Mouse (Mus musculus): ENCODE data around the gene Sema6c. TPM values are rescaled to one million over a fixed set of nuclear protein-coding genes. Genes with fewer than 3 reads are reported as not detected.
A peak's percentile ranks its signal among the peaks of the same experiment; 100 is the strongest.

Gene Sema6c
- polyA plus RNA-seq, 1 experiment from 2014 or later: 22.8 TPM

DNA sequence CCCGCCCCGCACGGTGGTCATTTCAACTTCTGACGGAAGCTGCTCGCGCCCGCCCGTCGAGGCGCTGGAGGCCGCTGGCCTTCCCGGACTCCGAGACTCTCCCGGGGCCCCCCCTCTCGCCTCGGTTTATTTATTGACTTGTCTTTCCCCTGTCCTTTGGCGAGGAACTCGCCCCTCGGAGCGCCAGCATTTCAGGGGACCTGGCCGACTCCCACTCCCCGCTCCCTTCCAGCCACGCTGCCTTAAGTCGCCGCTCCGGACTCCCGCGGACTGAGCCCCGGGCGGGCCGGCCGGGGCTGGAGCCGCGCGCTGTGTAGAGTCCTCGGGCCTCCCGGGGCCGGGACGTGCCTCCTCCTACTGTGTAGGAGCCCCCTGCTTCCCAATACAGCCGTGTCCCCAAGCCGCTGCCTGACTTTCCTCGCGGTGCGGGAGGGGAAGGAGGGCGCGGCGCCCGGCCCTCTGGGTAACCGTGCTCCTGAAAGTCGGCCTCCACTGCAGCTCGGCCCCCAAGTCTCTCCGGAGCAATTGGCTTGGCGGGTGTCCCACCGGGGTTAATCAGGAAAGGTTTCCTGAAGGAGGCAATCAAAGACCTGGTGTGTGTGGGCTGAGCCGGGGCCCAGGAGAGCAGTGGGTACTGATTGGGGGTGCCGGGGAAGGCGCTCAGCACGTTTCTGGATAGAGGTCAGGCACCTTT is 13.1 kb downstream of the Sema6c start:
- Histone ChIP-seq H3K36me3 (ENCODE audit: control insufficient read depth, insufficient read depth, low read length) (peaks cover 56% of the 10 kb centered on the region), H3K4me3 (ENCODE audit: low read depth, low read length) (peak overlapping the region; percentile 21), H3K27me3 (replicated peaks; ENCODE audit: control insufficient read depth, insufficient read depth, low read length) (peaks cover 42% of the 10 kb centered on the region), H3K9me3 (replicated peaks; ENCODE audit: control insufficient read depth, low read length) (no peaks in the 10 kb centered on the region), H3K9ac (ENCODE audit: low read length) (peak overlapping the region; percentile 29; the same call in 1 of the 2 replicates), H3K27ac (ENCODE audit: low read depth, low read length) (no peak overlapping the region), H3K4me2 (ENCODE audit: low read length) (peak overlapping the region; percentile 42), H3K4me1 (ENCODE audit: control insufficient read depth, insufficient read depth, low read length) (peaks cover 7% of the 10 kb centered on the region; the same call in 1 of the 2 replicates)
- 3% methylated on average over 57 of the region's 58 CpGs for whole genome bisulfite sequencing
- peak; percentile 16 for DNase-seq (ENCODE audit: low spot score)
- peak; percentile 40 for ATAC-seq

DNA sequence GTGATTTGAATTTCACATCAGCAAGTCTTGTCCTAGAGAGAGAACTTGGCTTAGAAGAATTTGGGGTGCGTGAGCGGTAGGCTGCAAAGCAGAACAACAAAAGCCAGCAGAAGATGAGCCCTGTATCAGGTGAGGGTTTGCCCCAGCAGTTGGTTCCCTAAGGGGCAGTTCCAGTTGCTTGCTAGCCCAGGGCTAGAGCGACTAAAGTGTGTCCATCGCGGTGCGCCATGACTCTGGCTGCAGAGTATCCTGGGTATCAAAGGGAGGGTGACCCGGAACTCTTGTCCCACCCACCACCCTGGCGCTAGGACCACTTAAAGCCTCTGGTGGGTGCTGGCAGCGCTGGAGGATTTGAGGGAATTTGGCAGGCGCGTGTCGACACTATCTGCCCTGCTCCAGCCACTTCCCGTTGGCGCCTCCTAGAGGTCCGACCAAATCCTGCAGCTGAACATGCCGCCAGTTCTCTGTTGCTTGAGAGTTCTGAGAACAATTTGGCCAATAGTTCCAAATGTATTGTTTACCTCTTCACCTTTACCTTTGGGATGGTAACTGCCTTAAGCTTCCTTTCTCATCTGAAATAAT is 13.8 kb downstream of the Sema6c start:
- Histone ChIP-seq H3K4me1 (ENCODE audit: control insufficient read depth, insufficient read depth, low read length) (peaks cover 7% of the 10 kb centered on the region; the same call in 1 of the 2 replicates), H3K9ac (ENCODE audit: low read length) (no peak overlapping the region), H3K4me2 (ENCODE audit: low read length) (peak overlapping the region; percentile 42), H3K36me3 (ENCODE audit: control insufficient read depth, insufficient read depth, low read length) (peaks cover 49% of the 10 kb centered on the region), H3K9me3 (replicated peaks; ENCODE audit: control insufficient read depth, low read length) (no peaks in the 10 kb centered on the region), H3K27me3 (replicated peaks; ENCODE audit: control insufficient read depth, insufficient read depth, low read length) (peaks cover 42% of the 10 kb centered on the region), H3K27ac (ENCODE audit: low read depth, low read length) (no peak overlapping the region), H3K4me3 (ENCODE audit: low read depth, low read length) (no peak overlapping the region)
- ATAC-seq (peak; percentile 67), DNase-seq (ENCODE audit: low spot score) (peak; percentile 85)
- WGBS: 4% methylated on average over 16 of the region's 16 CpGs

DNA sequence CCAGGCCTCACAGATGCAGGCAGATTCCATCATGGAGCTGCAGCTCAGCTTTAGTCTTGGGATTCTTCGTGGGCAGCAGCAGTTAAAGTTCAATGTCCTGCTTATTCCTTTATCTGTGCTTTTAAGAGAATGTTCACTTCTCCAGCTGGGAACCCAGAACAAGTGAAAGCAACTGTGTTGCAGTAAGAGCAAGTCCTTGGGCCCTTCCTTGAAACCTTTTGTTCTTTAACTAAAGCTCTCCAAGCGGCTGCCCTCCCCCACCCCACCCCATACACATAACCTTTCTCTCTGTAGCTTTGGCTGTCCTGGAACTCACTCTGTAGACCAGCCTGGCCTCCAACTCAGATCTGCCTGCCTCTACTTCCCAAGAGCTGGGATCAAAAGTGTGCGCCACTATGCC is 16.2 kb downstream of the Sema6c start:
- ATAC-seq (no peak), DNase-seq (ENCODE audit: low spot score) (no peak)
- no peaks in the 10 kb centered on the region for H3K9me3 ChIP-seq (replicated peaks; ENCODE audit: control insufficient read depth, low read length)
- 61% methylated on average over 3 of the region's 3 CpGs for WGBS
- H3K27ac ChIP-seq (ENCODE audit: low read depth, low read length): no peak overlapping the region
- peaks cover 25% of the 10 kb centered on the region for H3K36me3 ChIP-seq (ENCODE audit: control insufficient read depth, insufficient read depth, low read length)
- H3K9ac ChIP-seq (ENCODE audit: low read length): no peak overlapping the region
- peaks cover 25% of the 10 kb centered on the region for H3K27me3 ChIP-seq (replicated peaks; ENCODE audit: control insufficient read depth, insufficient read depth, low read length)
- peaks cover 7% of the 10 kb centered on the region; the same call in 1 of the 2 replicates for H3K4me1 ChIP-seq (ENCODE audit: control insufficient read depth, insufficient read depth, low read length)
- no peak overlapping the region for H3K4me2 ChIP-seq (ENCODE audit: low read length)
- no peak overlapping the region for H3K4me3 ChIP-seq (ENCODE audit: low read depth, low read length)

DNA sequence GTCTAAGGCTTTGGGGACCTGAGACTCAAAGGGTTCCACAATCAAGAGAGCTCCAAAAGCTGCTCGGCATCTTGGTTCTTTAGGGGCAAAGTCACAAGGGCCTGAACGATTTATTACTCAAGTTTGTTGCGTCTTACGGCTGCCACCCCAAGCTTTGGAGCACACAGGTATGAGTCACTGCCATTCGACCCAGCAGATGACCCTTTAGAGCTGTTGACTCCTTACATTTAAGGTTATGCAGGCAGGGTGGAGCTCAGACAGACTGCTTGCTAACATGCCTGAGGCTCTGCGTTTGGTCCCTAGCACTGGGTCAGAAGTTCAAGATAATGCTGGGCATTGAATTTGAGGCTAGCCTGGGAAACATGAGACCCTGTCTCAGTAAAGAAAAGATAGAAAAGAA is 17.3 kb downstream of the Sema6c start:
- H3K27ac ChIP-seq (ENCODE audit: low read depth, low read length): no peak overlapping the region
- no peak for DNase-seq (ENCODE audit: low spot score)

DNA sequence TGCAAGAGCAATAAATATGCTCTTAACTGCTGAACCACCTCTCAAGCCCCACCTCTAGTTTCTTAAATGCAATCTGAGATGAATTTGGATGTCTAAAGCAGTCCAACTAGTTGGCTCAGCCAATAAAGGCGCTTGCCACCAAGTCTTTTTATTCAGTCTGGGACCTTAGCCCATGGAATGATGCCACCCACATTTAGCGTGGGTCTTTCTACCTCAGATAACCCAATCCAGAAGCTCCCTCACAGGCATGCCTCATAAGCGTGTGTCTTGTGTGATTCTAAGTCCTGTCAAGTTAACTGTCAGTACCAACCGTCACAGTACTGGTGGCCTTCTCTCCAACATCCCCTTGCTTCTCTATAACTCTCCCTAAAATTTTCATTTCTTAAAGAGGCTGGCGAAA is 18.7 kb downstream of the Sema6c start:
- Histone ChIP-seq H3K36me3 (ENCODE audit: control insufficient read depth, insufficient read depth, low read length) (peaks cover 10% of the 10 kb centered on the region; the same call in 1 of the 2 replicates), H3K4me3 (ENCODE audit: low read depth, low read length) (no peak overlapping the region), H3K4me1 (ENCODE audit: control insufficient read depth, insufficient read depth, low read length) (peaks cover 2% of the 10 kb centered on the region; the same call in 1 of the 2 replicates), H3K4me2 (ENCODE audit: low read length) (no peak overlapping the region), H3K27ac (ENCODE audit: low read depth, low read length) (no peak overlapping the region), H3K27me3 (replicated peaks; ENCODE audit: control insufficient read depth, insufficient read depth, low read length) (peaks cover 2% of the 10 kb centered on the region; the same call in 1 of the 2 replicates), H3K9ac (ENCODE audit: low read length) (no peak overlapping the region), H3K9me3 (replicated peaks; ENCODE audit: control insufficient read depth, low read length) (no peaks in the 10 kb centered on the region)
- 85% methylated on average over 5 of the region's 5 CpGs for WGBS
- DNase-seq (ENCODE audit: low spot score) (no peak), ATAC-seq (no peak)

More for the DNA sequence above, 17.3 kb downstream of the Sema6c start:
- no peak for ATAC-seq
- H3K4me3 ChIP-seq (ENCODE audit: low read depth, low read length): no peak overlapping the region
- 84% methylated on average over 6 of the region's 6 CpGs for WGBS
- H3K9me3 ChIP-seq (replicated peaks; ENCODE audit: control insufficient read depth, low read length): no peaks in the 10 kb centered on the region
- H3K27me3 ChIP-seq (replicated peaks; ENCODE audit: control insufficient read depth, insufficient read depth, low read length): peaks cover 14% of the 10 kb centered on the region
- peaks cover 7% of the 10 kb centered on the region; the same call in 1 of the 2 replicates for H3K4me1 ChIP-seq (ENCODE audit: control insufficient read depth, insufficient read depth, low read length)
- H3K9ac ChIP-seq (ENCODE audit: low read length): no peak overlapping the region
- no peak overlapping the region for H3K4me2 ChIP-seq (ENCODE audit: low read length)
- H3K36me3 ChIP-seq (ENCODE audit: control insufficient read depth, insufficient read depth, low read length): peaks cover 14% of the 10 kb centered on the region

DNA sequence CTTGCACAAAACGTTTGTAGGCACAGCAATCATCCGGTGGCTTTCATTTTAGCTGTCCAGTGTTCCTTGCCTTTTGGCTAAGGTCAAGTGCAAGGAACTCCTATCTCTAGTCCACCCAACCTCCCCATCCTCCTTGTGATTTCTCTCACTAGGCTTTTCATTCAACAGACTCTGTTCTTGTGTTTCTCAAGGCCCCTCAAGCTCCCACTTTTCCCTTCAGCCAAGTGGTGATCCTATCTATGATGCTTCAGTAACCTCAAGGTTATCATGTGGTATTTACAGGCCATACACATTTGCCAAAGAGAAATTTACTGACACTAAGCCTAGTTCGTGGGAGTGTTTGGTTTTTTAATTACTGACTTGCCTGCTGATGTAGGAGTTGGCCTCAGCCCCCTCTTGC is 19.6 kb downstream of the Sema6c start:
- DNase-seq (ENCODE audit: low spot score) (no peak), ATAC-seq (no peak)
- Histone ChIP-seq H3K4me1 (ENCODE audit: control insufficient read depth, insufficient read depth, low read length) (no peaks in the 10 kb centered on the region), H3K9ac (ENCODE audit: low read length) (no peak overlapping the region), H3K27ac (ENCODE audit: low read depth, low read length) (no peak overlapping the region), H3K36me3 (ENCODE audit: control insufficient read depth, insufficient read depth, low read length) (peaks cover 17% of the 10 kb centered on the region; the same call in 1 of the 2 replicates), H3K27me3 (replicated peaks; ENCODE audit: control insufficient read depth, insufficient read depth, low read length) (no peaks in the 10 kb centered on the region), H3K4me3 (ENCODE audit: low read depth, low read length) (no peak overlapping the region), H3K4me2 (ENCODE audit: low read length) (no peak overlapping the region), H3K9me3 (replicated peaks; ENCODE audit: control insufficient read depth, low read length) (no peaks in the 10 kb centered on the region)
- WGBS: 82% methylated on average over 3 of the region's 3 CpGs

DNA sequence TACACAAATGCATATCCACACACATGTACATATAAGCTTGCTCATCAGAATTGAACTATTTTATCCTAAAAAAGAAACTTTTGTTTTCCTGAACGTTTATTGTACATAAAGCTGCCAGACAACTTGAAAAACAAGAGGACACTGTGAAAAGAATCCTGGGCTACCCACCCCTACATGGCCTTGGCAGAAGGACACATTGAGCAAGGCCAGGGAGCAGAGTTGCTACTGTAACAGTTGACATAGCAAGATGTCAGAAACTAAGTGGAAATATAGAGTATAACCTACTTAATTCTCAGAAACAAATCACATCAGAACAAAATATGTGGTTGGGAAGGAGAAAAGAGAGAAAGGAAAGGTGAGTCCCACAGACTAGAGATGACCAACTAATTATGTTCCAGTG is 21.6 kb downstream of the Sema6c start:
- Histone ChIP-seq H3K9me3 (replicated peaks; ENCODE audit: control insufficient read depth, low read length) (no peaks in the 10 kb centered on the region), H3K9ac (ENCODE audit: low read length) (no peak overlapping the region), H3K4me2 (ENCODE audit: low read length) (no peak overlapping the region), H3K27me3 (replicated peaks; ENCODE audit: control insufficient read depth, insufficient read depth, low read length) (no peaks in the 10 kb centered on the region), H3K4me3 (ENCODE audit: low read depth, low read length) (no peak overlapping the region), H3K27ac (ENCODE audit: low read depth, low read length) (no peak overlapping the region), H3K36me3 (ENCODE audit: control insufficient read depth, insufficient read depth, low read length) (peaks cover 33% of the 10 kb centered on the region), H3K4me1 (ENCODE audit: control insufficient read depth, insufficient read depth, low read length) (no peaks in the 10 kb centered on the region)
- DNase-seq (ENCODE audit: low spot score) (no peak), ATAC-seq (no peak)
- 68% methylated on average over 1 of the region's 1 CpGs for WGBS

DNA sequence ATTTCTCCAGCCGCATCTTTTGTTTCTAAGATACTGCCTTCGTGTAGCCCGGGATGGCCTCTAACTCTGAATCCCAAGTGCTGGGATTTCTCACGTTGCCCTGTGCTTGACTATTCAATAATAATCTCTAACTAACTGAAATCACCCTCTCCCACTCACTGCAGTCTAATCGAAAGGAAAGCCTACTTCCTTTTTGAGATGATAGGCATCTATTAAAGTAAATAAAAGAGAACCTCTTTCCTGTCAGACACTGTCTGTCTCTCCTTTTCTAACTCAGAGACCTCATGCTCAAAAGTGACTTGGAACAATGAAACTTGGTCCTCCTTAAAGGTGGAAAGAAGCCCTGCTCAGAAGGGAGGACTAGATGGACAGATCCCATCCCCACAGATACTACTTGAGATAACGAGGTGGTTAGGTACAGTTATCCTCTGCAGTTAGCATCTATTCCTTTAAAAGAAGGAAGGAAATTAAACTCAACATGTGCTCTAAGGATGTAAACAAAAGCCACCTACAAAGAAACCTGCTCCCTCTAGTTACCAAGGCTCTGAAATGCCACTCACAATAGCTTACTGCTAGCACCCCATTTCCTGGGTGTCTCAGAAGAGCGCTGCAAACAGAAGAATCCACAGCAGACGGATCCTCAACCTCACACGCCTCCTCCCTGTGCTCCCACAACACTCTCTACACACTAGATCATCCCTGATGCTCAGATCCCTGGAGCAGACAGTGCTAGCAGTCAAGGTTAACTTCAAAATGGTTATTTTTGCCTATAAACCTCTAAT is 24.7 kb downstream of the Sema6c start:
- no peak for DNase-seq (ENCODE audit: low spot score)
- Histone ChIP-seq H3K4me2 (ENCODE audit: low read length) (no peak overlapping the region), H3K27me3 (replicated peaks; ENCODE audit: control insufficient read depth, insufficient read depth, low read length) (no peaks in the 10 kb centered on the region), H3K9me3 (replicated peaks; ENCODE audit: control insufficient read depth, low read length) (no peaks in the 10 kb centered on the region), H3K4me3 (ENCODE audit: low read depth, low read length) (no peak overlapping the region), H3K9ac (ENCODE audit: low read length) (no peak overlapping the region), H3K27ac (ENCODE audit: low read depth, low read length) (no peak overlapping the region), H3K36me3 (ENCODE audit: control insufficient read depth, insufficient read depth, low read length) (peaks cover 65% of the 10 kb centered on the region), H3K4me1 (ENCODE audit: control insufficient read depth, insufficient read depth, low read length) (no peaks in the 10 kb centered on the region)
- no peak for ATAC-seq
- 90% methylated on average over 9 of the region's 9 CpGs for WGBS
